Mouse (Mus musculus) heart, adult 2 months (tissue): ENCODE data around the gene Slfn4. TPM values are rescaled to one million over a fixed set of nuclear protein-coding genes. Genes with fewer than 3 reads are reported as not detected.
"Not testable (repeated sequence)": the region's sequence is repeated elsewhere in the genome, so short reads cannot be mapped to it uniquely, and the experiment has no call there.

Experiments
- DNase-seq, 2 experiments: peaks; one replicate each; pipeline ENCODE4 v3.0.0; 2021
- H3K27ac ChIP-seq: fragments of 200-600 bp; 2 replicates; pipeline ENCODE4 v1.8.1; 2022
- H3K27me3 ChIP-seq: fragments of 200-500 bp; 2 replicates; pipeline ENCODE4 v1.6.1; 2012; ENCODE audit warnings: mild to moderate bottlenecking, low read length, inconsistent platforms, mixed read lengths; ENCODE audit not compliant: control insufficient read depth, insufficient read depth
- H3K36me3 ChIP-seq: fragments of 200-500 bp; 2 replicates; pipeline ENCODE4 v1.6.1; 2012; ENCODE audit warnings: low read length, inconsistent platforms; ENCODE audit not compliant: control insufficient read depth, insufficient read depth
- H3K4me1 ChIP-seq: fragments of 200-500 bp; 2 replicates; pipeline ENCODE4 v1.6.1; 2011; ENCODE audit warnings: low read length; ENCODE audit not compliant: control insufficient read depth, insufficient read depth
- H3K4me3 ChIP-seq: fragments of 200-600 bp; 2 replicates; pipeline ENCODE4 v1.8.1; 2022
- H3K79me2 ChIP-seq: fragments of 200-500 bp; replicated peaks from 2 replicates; pipeline ENCODE4 v1.6.1; 2012; ENCODE audit warnings: mild to moderate bottlenecking, inconsistent platforms, low read length, moderate library complexity, mixed read lengths; ENCODE audit not compliant: control insufficient read depth, insufficient read depth
- H3K9ac ChIP-seq: fragments of 200-500 bp; 2 replicates; pipeline ENCODE4 v1.6.1; 2012; ENCODE audit warnings: low read depth, mild to moderate bottlenecking, control low read depth, inconsistent platforms, low read length, mixed read lengths
- CTCF ChIP-seq: fragments of 200-600 bp; IDR thresholded peaks from 2 replicates; pipeline ENCODE4 v1.8.1; 2022; ENCODE audit warnings: antibody characterized with exemption, mild to moderate bottlenecking, moderate library complexity
- EP300 ChIP-seq: fragments of 200-500 bp; IDR thresholded peaks from 2 replicates; pipeline ENCODE4 v1.6.1; 2011; ENCODE audit warnings: low read depth, low read length, control low read depth; ENCODE audit not compliant: insufficient read depth
- POLR2A ChIP-seq: fragments of 200-500 bp; IDR thresholded peaks from 2 replicates; pipeline ENCODE4 v1.6.1; 2011; ENCODE audit warnings: mild to moderate bottlenecking, low read depth, low read length, control low read depth; ENCODE audit not compliant: insufficient read depth
- WGBS: fragments of 180-500 bp; shearing (Covaris S2); methylation state at CpG from one replicate; pipeline ENCODE4 v1.1.7; 2018; 5-methylcytosine and 5-hydroxymethylcytosine counted together
- intact Hi-C: fragments of 180-260 bp; cut with DNase I; formaldehyde crosslinking; loops from one replicate; pipeline ENCODE4 v1.15.1; 2025
- long read RNA-seq: library from polyadenylated mRNA; stranded (forward); transcript quantifications from one replicate; pipeline ENCODE4 v2.0.0, GENCODE M21; 2021
- polyA plus RNA-seq: library from polyadenylated mRNA; depleted of rRNA; stranded (reverse); fragments of >200 nt; gene quantifications from 2 replicates; pipeline ENCODE4 v1.2.3, GENCODE M21; 2012; rRNA removed
- total RNA-seq, 2 experiments: library from RNA; stranded (reverse); gene quantifications; 2 replicates each; pipeline ENCODE4 v1.2.3; 2021

The Slfn4 gene
- total RNA-seq: under 1 TPM; 0.14 to 0.18 TPM
- polyA plus RNA-seq: 0.15 and 0.37 TPM in 2 replicates
- long read RNA-seq: 0 reads

GRCm38 (mm10) chr11:83174948-83175539, at the start of gene Slfn4:
Slfn4 (plus strand) TSS chr11:83175186.
- no peak for DNase-seq
- no peak for TF ChIP-seq CTCF
- TF ChIP-seq POLR2A: no peak
- TF ChIP-seq EP300: no peak

GRCm38 (mm10) chr11:83125633-83126032, 49.4 kb upstream of the Slfn4 start:
- H3K4me1 ChIP-seq, H3K36me3 ChIP-seq, H3K9ac ChIP-seq, H3K4me3 ChIP-seq, H3K79me2 ChIP-seq, DNase-seq, intact Hi-C loops, H3K27ac ChIP-seq, H3K27me3 ChIP-seq: not testable (repeated sequence)
- 75% methylated on average over 1 of the region's 1 CpGs for WGBS

More at GRCm38 (mm10) chr11:83174948-83175539, at the start of gene Slfn4:
- Histone ChIP-seq H3K4me1 (peaks cover 2% of the 10 kb centered on the region), H3K36me3 (no peaks in the 10 kb centered on the region), H3K9ac (peak within 1 kb of the TSS; percentile 15; the same call in 1 of the 2 replicates), H3K27me3 (no peaks in the 10 kb centered on the region), H3K4me3 (no peak within 1 kb of the TSS), H3K27ac (no peak within 1 kb of the TSS), H3K79me2 (no peaks in the 10 kb centered on the region)
- intact Hi-C loops: no loop called here
- 79% methylated on average over 12 of the region's 12 CpGs for WGBS

- 86% methylated on average over 1 of the region's 2 CpGs for WGBS
- intact Hi-C loops: not testable (repeated sequence)
Observed at GRCm38 (mm10) chr11:83137253-83137652, 37.7 kb upstream of the Slfn4 start.

GRCm38 (mm10) chr11:83148939-83149338, 26.0 kb upstream of the Slfn4 start:
- intact Hi-C loops, H3K36me3 ChIP-seq, H3K4me3 ChIP-seq, DNase-seq, H3K79me2 ChIP-seq, H3K4me1 ChIP-seq, H3K27me3 ChIP-seq, H3K27ac ChIP-seq, H3K9ac ChIP-seq: not testable (repeated sequence)
- WGBS: no CpG with 5 or more reads among the region's 1 CpGs

More at GRCm38 (mm10) chr11:83137253-83137652, 37.7 kb upstream of the Slfn4 start:
- not testable (repeated sequence) for H3K79me2 ChIP-seq, H3K4me3 ChIP-seq, DNase-seq, H3K9ac ChIP-seq, H3K36me3 ChIP-seq, H3K27me3 ChIP-seq, H3K27ac ChIP-seq, H3K4me1 ChIP-seq

GRCm38 (mm10) chr11:83191134-83191893, 16.3 kb downstream of the Slfn4 start, which contains the start of gene Slfn3:
Slfn3 (plus strand) TSS chr11:83191330.
- peaks cover 2% of the 10 kb centered on the region; the same call in 1 of the 2 replicates for H3K4me1 ChIP-seq
- peak within 1 kb of the TSS; percentile 77 for H3K27ac ChIP-seq
- peak; percentile 61 to 70 for DNase-seq
- intact Hi-C loops: no loop called here
- H3K9ac ChIP-seq: peak within 1 kb of the TSS; percentile 74
- no peaks in the 10 kb centered on the region for H3K27me3 ChIP-seq
- no peaks in the 10 kb centered on the region for H3K79me2 ChIP-seq
- TF ChIP-seq POLR2A (peak; percentile 79), CTCF (no peak), EP300 (0 out of 2 replicates have a peak, but pooled peaks have one; percentile 43)
- no peaks in the 10 kb centered on the region; the same call in 1 of the 2 replicates for H3K36me3 ChIP-seq
- 36% methylated on average over 12 of the region's 12 CpGs for WGBS
- H3K4me3 ChIP-seq: peak within 1 kb of the TSS; percentile 41

- no peaks in the 10 kb centered on the region; the same call in 1 of the 2 replicates for H3K36me3 ChIP-seq
- H3K79me2 ChIP-seq: no peaks in the 10 kb centered on the region
- H3K9ac ChIP-seq: peak overlapping the region; percentile 51
- 33% methylated on average over 3 of the region's 3 CpGs for WGBS
- peaks cover 2% of the 10 kb centered on the region; the same call in 1 of the 2 replicates for H3K4me1 ChIP-seq
- intact Hi-C loops: loop anchor here (1.0 kb wide), 1 partner anchor 277 kb away; no protein-coding TSS in a partner anchor
- H3K27ac ChIP-seq: peak overlapping the region; percentile 77
- peak; percentile 20 to 37 for DNase-seq
- TF ChIP-seq POLR2A: 0 out of 2 replicates have a peak, but pooled peaks have one; percentile 26
- TF ChIP-seq EP300: no peak
- peak; percentile 85 for TF ChIP-seq CTCF
- H3K27me3 ChIP-seq: no peaks in the 10 kb centered on the region
- peak overlapping the region; percentile 41 for H3K4me3 ChIP-seq
Observed at GRCm38 (mm10) chr11:83192001-83192400, 17.0 kb downstream of the Slfn4 start.
